Mouse (Mus musculus) kidney, postnatal 0 days (tissue): ENCODE results near the gene Ifnlr1. TPM values are rescaled to one million over a fixed set of nuclear protein-coding genes. Genes with fewer than 3 reads are reported as not detected.
A peak's percentile ranks its signal among the peaks of the same experiment; 100 is the strongest.

ENCODE experiments used
- ATAC-seq: fragments of 200-750 bp; cut with Nextera tagmentation; replicated peaks from 2 replicates; pipeline ENCODE4 v1.8.0; 2017; ENCODE audit warnings: low read depth, moderate number of reproducible peaks, moderate TSS enrichment, moderate library complexity; ENCODE audit not compliant: low FRiP score
- DNase-seq: peaks from one replicate; pipeline ENCODE4 v3.0.0-alpha.2; 2016; ENCODE audit warnings: low spot score
- H3K27ac ChIP-seq: fragments of 300-500 bp; sonication (generic); 2 replicates; pipeline ENCODE4 v1.5.1; 2014; ENCODE audit warnings: mild to moderate bottlenecking
- H3K27me3 ChIP-seq: fragments of 300-500 bp; sonication (generic); 2 replicates; pipeline ENCODE4 v1.6.1; 2014; ENCODE audit warnings: low read length, mixed read lengths; ENCODE audit not compliant: insufficient read depth
- H3K36me3 ChIP-seq: fragments of 300-500 bp; sonication (generic); 2 replicates; pipeline ENCODE4 v1.6.1; 2014; ENCODE audit warnings: low read length, mixed read lengths; ENCODE audit not compliant: insufficient read depth
- H3K4me1 ChIP-seq: fragments of 300-500 bp; sonication (generic); replicated peaks from 2 replicates; pipeline ENCODE4 v1.6.1; 2014; ENCODE audit warnings: antibody characterized with exemption, low read length, mixed read lengths; ENCODE audit not compliant: insufficient read depth
- H3K4me2 ChIP-seq: fragments of 300-500 bp; sonication (generic); 2 replicates; pipeline ENCODE4 v1.6.1; 2014; ENCODE audit warnings: mild to moderate bottlenecking, low read length, moderate library complexity, mixed read lengths
- H3K4me3 ChIP-seq: fragments of 300-500 bp; sonication (generic); replicated peaks from 2 replicates; pipeline ENCODE4 v1.5.1; 2014; ENCODE audit warnings: low read depth, low read length
- H3K9ac ChIP-seq: fragments of 300-500 bp; sonication (generic); 2 replicates; pipeline ENCODE4 v1.6.1; 2014; ENCODE audit warnings: low read depth, low read length
- H3K9me3 ChIP-seq: fragments of 300-500 bp; sonication (generic); replicated peaks from 2 replicates; pipeline ENCODE4 v1.6.1; 2016; ENCODE audit warnings: low read length, inconsistent platforms, mixed read lengths
- CTCF ChIP-seq: IDR thresholded peaks from 2 replicates; pipeline ENCODE4 v1.5.1; 2016; ENCODE audit warnings: antibody characterized with exemption, low read depth, mild to moderate bottlenecking, moderate library complexity
- WGBS: fragments of 180-500 bp; shearing (Covaris S2); extraction: QIAGEN DNeasy Blood & Tissue Kit; methylation state at CpG from one replicate; pipeline ENCODE4 v1.1.7; 2014; 5-methylcytosine and 5-hydroxymethylcytosine counted together
- polyA plus RNA-seq: library from polyadenylated mRNA; unstranded; fragments of >200 nt; fragmentation: Nextera tagmentation; extraction: Ambion mirVana; gene quantifications from 2 replicates; pipeline ENCODE4 v1.2.1, GENCODE M21; 2015

Gene Ifnlr1
- polyA plus RNA-seq, 1 experiment from 2014 or later, result 0.83 TPM

DNA sequence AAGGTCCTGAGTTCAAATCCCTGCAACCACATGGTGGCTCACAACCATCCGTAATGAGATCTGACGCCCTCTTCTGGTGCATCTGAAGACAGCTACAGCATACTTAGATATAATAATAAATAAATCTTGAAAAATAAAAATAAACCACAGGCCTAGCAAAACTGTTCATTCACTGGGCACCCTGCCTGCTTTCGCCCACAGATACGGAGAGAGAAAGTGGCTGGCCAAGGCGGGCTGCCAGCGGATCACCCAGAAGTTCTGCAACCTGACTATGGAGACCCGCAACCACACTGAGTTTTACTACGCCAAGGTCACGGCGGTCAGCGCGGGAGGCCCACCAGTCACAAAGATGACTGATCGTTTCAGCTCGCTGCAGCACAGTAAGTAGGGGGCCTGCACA is 47.8 kb downstream of the Ifnlr1 start:
- Histone ChIP-seq H3K4me1 (no peaks in the 10 kb centered on the region), H3K27ac (no peak overlapping the region), H3K4me2 (no peak overlapping the region), H3K36me3 (no peaks in the 10 kb centered on the region), H3K27me3 (no peaks in the 10 kb centered on the region), H3K9me3 (no peaks in the 10 kb centered on the region), H3K9ac (no peak overlapping the region), H3K4me3 (no peak overlapping the region)
- 94% methylated on average over 14 of the region's 14 CpGs for WGBS
- ATAC-seq (no peak), DNase-seq (no peak)
- no peak for TF ChIP-seq CTCF

DNA sequence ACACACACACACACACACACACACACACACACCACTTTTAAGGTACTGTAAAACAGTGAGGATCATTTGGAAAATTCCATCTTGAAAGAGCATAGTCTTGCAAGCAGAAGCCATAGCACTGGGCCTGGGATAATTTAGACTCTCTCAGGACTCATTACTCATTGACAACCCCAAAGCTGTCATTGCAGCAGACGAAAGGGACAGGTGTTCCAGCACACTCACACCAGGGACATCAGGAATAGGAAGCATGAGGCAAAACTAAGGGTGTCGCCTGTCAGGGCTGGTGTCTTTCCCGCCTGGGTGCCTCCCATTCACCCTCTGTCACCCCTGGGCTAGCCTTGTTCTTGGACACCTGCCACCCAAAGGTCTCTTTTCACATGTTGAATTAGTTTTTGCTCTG is 50.8 kb downstream of the Ifnlr1 start:
- Histone ChIP-seq H3K9ac (no peak overlapping the region), H3K9me3 (no peaks in the 10 kb centered on the region), H3K4me1 (no peaks in the 10 kb centered on the region), H3K4me3 (no peak overlapping the region), H3K27me3 (no peaks in the 10 kb centered on the region), H3K4me2 (no peak overlapping the region), H3K36me3 (no peaks in the 10 kb centered on the region), H3K27ac (no peak overlapping the region)
- ATAC-seq (no peak), DNase-seq (no peak)
- WGBS, result 66% methylated on average over 3 of the region's 3 CpGs
- no peak for TF ChIP-seq CTCF

DNA sequence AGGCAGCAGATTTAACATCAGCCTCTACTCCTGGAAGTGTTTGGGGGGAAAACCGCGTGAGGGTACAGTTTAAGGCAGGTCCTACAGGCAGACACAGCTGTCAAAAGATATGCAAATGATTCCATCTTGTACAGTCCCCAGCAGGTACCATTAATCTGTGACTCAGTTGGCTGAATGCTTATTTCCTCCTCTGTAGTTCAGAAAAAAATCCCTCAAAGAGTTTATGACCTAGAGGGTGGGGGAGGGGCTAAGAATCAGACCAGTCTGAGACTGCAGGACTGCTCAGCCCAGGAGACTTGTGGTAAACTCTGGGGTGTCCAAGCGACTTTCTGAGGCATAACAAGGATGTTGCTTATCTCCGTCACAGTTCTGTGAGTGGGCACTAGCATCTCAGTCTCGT is 52.1 kb downstream of the Ifnlr1 start:
- Histone ChIP-seq H3K9ac (no peak overlapping the region), H3K36me3 (no peaks in the 10 kb centered on the region), H3K27me3 (no peaks in the 10 kb centered on the region), H3K27ac (no peak overlapping the region), H3K4me2 (no peak overlapping the region), H3K9me3 (no peaks in the 10 kb centered on the region), H3K4me3 (no peak overlapping the region), H3K4me1 (no peaks in the 10 kb centered on the region)
- no peak for DNase-seq
- 41% methylated on average over 5 of the region's 5 CpGs for WGBS
- no peak for ATAC-seq
- no peak for TF ChIP-seq CTCF

DNA sequence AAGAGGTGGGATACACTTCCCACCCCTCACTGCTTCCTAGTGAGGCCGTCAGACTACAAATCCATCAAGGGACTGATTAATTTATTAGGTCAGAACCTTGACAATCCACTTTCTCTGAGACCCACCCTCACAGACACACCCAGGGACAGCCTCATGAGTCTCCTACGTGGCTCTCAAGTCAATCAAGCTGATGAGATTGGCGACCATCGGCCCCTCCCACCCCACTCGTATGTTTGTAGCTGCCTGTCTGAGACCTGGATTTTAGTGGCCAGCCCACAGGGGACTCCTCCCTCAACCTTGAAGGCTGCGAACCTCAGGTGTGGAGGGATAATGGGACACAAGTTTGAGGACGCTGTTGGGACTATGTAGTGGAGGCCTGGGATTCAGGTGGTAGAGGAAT is 53.1 kb downstream of the Ifnlr1 start:
- H3K4me1 ChIP-seq, result no peaks in the 10 kb centered on the region
- DNase-seq (no peak), ATAC-seq (no peak)
- no peaks in the 10 kb centered on the region for H3K36me3 ChIP-seq
- H3K27me3 ChIP-seq, result no peaks in the 10 kb centered on the region
- WGBS, result 59% methylated on average over 7 of the region's 7 CpGs
- no peak overlapping the region for H3K4me3 ChIP-seq
- H3K9ac ChIP-seq, result no peak overlapping the region
- no peaks in the 10 kb centered on the region for H3K9me3 ChIP-seq
- no peak overlapping the region for H3K4me2 ChIP-seq
- no peak overlapping the region for H3K27ac ChIP-seq
- TF ChIP-seq CTCF, result no peak

DNA sequence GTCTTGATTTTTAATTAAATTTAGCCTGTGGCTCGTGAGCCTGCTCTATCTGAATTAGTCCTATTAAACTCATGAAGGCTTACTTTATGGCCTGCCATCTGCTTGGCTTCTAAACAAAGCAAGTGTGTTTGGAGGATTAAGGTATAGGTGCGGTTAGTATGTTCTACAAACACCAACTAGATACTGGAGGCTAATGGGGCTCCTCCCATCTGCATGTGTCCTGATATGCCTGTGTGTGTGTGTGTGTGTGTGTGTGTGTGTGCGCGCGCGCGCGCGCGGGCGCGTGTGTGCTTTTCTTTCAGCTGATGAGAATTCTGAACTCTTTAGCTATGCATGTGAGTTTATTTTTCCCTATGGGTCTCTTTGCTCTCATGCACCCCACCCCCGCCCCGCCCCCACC is 53.6 kb downstream of the Ifnlr1 start:
- Histone ChIP-seq H3K4me1 (no peaks in the 10 kb centered on the region), H3K27me3 (no peaks in the 10 kb centered on the region), H3K4me3 (no peak overlapping the region), H3K4me2 (no peak overlapping the region), H3K27ac (no peak overlapping the region), H3K36me3 (no peaks in the 10 kb centered on the region), H3K9ac (no peak overlapping the region), H3K9me3 (no peaks in the 10 kb centered on the region)
- 93% methylated on average over 14 of the region's 14 CpGs for WGBS
- TF ChIP-seq CTCF, result no peak
- ATAC-seq, result no peak
- no peak for DNase-seq

DNA sequence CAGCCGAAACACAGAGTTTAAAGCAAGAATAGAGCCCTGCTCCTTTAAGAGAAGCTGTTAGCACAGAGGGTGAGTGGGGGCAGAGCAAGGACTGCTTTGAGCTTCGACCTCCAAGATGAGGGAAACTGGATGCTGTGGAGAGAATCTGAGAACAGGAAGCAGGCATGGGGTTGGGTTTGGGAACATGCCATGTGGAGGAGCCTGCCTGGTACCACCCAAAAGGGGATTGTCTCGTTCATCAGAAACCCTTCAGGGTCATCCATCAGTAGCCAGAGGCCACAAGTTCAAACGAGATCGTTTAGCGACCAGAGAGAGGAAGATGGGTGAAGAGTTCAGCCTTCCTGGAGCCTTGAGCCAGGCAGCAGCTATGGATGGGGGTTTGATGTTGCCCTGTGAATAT is 57.4 kb downstream of the Ifnlr1 start:
- DNase-seq (peak; percentile 58), ATAC-seq (0 out of 2 replicates have a peak, but pooled peaks have one; percentile 14)
- no peak for TF ChIP-seq CTCF
- Histone ChIP-seq H3K4me3 (no peak overlapping the region), H3K4me2 (no peak overlapping the region), H3K9me3 (no peaks in the 10 kb centered on the region), H3K4me1 (no peaks in the 10 kb centered on the region), H3K36me3 (no peaks in the 10 kb centered on the region), H3K9ac (no peak overlapping the region), H3K27ac (no peak overlapping the region), H3K27me3 (no peaks in the 10 kb centered on the region)
- WGBS, result 6% methylated on average over 6 of the region's 6 CpGs

DNA sequence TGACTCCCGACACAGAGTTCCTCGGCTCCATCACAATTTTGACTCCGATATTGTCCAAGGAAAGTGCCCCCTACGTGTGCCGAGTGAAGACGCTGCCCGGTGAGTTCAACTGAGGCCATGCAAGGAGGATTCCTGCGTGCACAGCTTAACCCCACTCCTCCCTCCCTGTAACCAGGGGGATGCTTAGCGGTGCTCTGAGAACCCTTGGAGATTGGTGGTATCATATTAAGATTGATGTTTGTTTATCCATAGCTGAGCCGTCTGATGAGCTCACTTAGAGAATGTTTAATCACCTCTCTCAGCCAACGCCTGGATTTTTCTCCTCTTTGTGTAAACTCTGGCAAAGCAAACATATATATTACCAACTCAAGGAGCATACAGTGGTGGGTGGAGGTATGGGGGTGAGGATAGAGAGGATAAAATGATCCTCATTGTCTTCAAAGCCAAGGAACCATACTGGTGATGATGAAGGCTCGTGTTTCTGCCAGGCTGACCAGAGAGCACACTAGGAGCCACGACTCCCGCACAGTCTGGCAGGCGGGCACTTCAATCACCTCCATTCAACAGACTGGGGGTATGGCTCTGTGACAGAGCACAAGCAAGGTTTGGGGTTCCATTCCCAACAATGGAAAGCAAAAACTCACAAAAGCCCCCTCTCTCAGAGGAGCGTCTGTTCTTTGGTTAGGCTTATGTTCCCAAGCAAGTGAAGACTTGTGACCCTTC is 58.8 kb downstream of the Ifnlr1 start:
- ATAC-seq (peak; percentile 17; the same call in 1 of the 2 replicates), DNase-seq (peak; percentile 73)
- WGBS, result 30% methylated on average over 16 of the region's 16 CpGs

More for the DNA sequence above, 58.8 kb downstream of the Ifnlr1 start:
- H3K4me2 ChIP-seq, result no peak overlapping the region
- no peak overlapping the region for H3K4me3 ChIP-seq
- no peaks in the 10 kb centered on the region for H3K27me3 ChIP-seq
- H3K36me3 ChIP-seq, result no peaks in the 10 kb centered on the region
- no peak overlapping the region for H3K9ac ChIP-seq
- no peaks in the 10 kb centered on the region for H3K4me1 ChIP-seq
- no peak overlapping the region for H3K27ac ChIP-seq
- no peak for TF ChIP-seq CTCF
- H3K9me3 ChIP-seq, result no peaks in the 10 kb centered on the region
